Comparison of ENCODE assay signal across 8 mouse cellular contexts in the genomic region with DNA sequence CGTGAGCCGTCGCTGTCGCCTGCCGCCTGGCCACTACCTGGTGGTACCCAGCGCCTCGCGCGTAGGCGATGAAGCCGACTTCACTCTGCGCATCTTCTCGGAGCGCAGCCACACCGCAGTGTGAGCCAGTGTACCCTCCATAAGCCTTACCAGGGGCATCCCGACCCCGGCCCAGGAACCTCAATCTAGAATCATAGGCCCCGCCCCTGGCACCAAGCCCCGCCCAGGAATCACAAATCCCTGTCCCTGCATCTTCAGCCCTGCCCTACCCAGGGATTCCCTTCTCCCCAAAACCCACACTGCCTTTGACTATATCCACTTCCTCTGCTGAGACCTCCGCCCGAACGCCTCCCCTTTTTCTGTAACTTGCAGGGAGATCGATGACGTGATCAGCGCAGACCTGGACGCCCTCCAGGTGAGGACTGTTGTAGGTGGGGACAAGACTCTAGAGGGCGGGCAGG. TPM values are rescaled to one million over a fixed set of nuclear protein-coding genes. Genes with fewer than 3 reads are reported as not detected.
DNase-seq lines count a peak whose midpoint lies in the region; ATAC-seq and TF ChIP-seq lines count a peak whose summit lies in the region.

No protein-coding gene starts in this region.

- 4% methylated on average over 27 of the region's 27 CpGs for WGBS in heart, adult 2 months
- WGBS in forebrain, embryonic 15.5 days, result 2% methylated on average over 27 of the region's 27 CpGs
- 6% methylated on average over 27 of the region's 27 CpGs for WGBS in liver, embryonic 15.5 days (ENCODE audit: insufficient replicate concordance)

- DNase-seq in heart, adult 2 months, result no peak
- no peak for DNase-seq in heart, postnatal 4 days
- no peak for DNase-seq in ES-E14 (ENCODE audit: low read depth, low spot score)
- no peak for DNase-seq in adrenal gland, postnatal 36 days
- no peak for DNase-seq in layer of hippocampus, adult 9-11 months
- no peak for DNase-seq in urinary bladder, postnatal 36 days (ENCODE audit: low spot score in 2 of 2)

- peak; percentile 50 for ATAC-seq in forebrain, embryonic 15.5 days (replicated peaks)
- ATAC-seq in liver, embryonic 15.5 days (ENCODE audit: insufficient read depth), result no peak

- intact Hi-C loops in heart, adult 2 months (cut with DNase I), result no loop called here

- peak overlapping the region; percentile 55 for H3K4me2 ChIP-seq in forebrain, embryonic 15.5 days (replicated peaks)
- peak overlapping the region; percentile 37 for H3K4me2 ChIP-seq in liver, embryonic 15.5 days

- H3K9ac ChIP-seq in heart, adult 2 months (ENCODE audit: low read depth, low read length), result peak overlapping the region; percentile 7; the same call in 1 of the 2 replicates
- 0 out of 2 replicates have a peak overlapping the region, but pooled peaks have one; percentile 36 for H3K9ac ChIP-seq in ES-E14 (ENCODE audit: insufficient read depth, low read depth, low read length, poor library complexity, severe bottlenecking)
- peak overlapping the region; percentile 28; the same call in 1 of the 2 replicates for H3K9ac ChIP-seq in forebrain, embryonic 15.5 days (replicated peaks)
- H3K9ac ChIP-seq in liver, embryonic 15.5 days, result no peak overlapping the region

- TF ChIP-seq POLR2A in heart, adult 2 months (IDR thresholded peaks at IDR 0.05; ENCODE audit: insufficient read depth, low read depth, low read length), result no peak

- in situ Hi-C loops in ES-E14 (cut with MboI; ENCODE audit: low sequenced_read_pairs in 2 of 2, unreplicated experiment in 2 of 2), result no loop called here

- H3K4me3 ChIP-seq in heart, adult 2 months, result peak overlapping the region; percentile 39
- H3K4me3 ChIP-seq in ES-E14 (ENCODE audit: insufficient read depth in 1 of 2, low read depth in 1 of 2, low read length in 2 of 2, poor library complexity in 1 of 2, severe bottlenecking in 1 of 2), result peak overlapping the region; percentile 58 to 76
- peak overlapping the region; percentile 41 for H3K4me3 ChIP-seq in forebrain, embryonic 15.5 days
- no peak overlapping the region for H3K4me3 ChIP-seq in liver, embryonic 15.5 days (replicated peaks)

- H3K27ac ChIP-seq in heart, adult 2 months, result no peak overlapping the region
- no peak overlapping the region for H3K27ac ChIP-seq in ES-E14 (ENCODE audit: insufficient read depth, low read depth, low read length, poor library complexity, severe bottlenecking)
- H3K27ac ChIP-seq in forebrain, embryonic 15.5 days (replicated peaks), result no peak overlapping the region
- no peak overlapping the region for H3K27ac ChIP-seq in liver, embryonic 15.5 days (replicated peaks)

- no peaks in the 10 kb centered on the region for H3K36me3 ChIP-seq in heart, adult 2 months (ENCODE audit: control insufficient read depth, insufficient read depth, low read length)
- H3K36me3 ChIP-seq in ES-E14 (ENCODE audit: control insufficient read depth, insufficient read depth, low read length, poor library complexity, severe bottlenecking), result peaks cover 25% of the 10 kb centered on the region
- H3K36me3 ChIP-seq in forebrain, embryonic 15.5 days, result peaks cover 19% of the 10 kb centered on the region
- peaks cover 24% of the 10 kb centered on the region for H3K36me3 ChIP-seq in liver, embryonic 15.5 days (replicated peaks)

- TF ChIP-seq CTCF in heart, adult 2 months (IDR thresholded peaks at IDR 0.05), result no peak

- H3K79me2 ChIP-seq in heart, adult 2 months (replicated peaks; ENCODE audit: control insufficient read depth, insufficient read depth, low read length), result no peaks in the 10 kb centered on the region

- peaks cover 3% of the 10 kb centered on the region for H3K4me1 ChIP-seq in heart, adult 2 months (ENCODE audit: control insufficient read depth, insufficient read depth, low read length)
- peaks cover 0 to 5% of the 10 kb centered on the region in 2 experiments; a peak in 1 of 4 replicates for H3K4me1 ChIP-seq in ES-E14 (ENCODE audit: control insufficient read depth in 2 of 2, insufficient read depth in 2 of 2, low read length in 2 of 2, poor library complexity in 1 of 2)
- H3K4me1 ChIP-seq in forebrain, embryonic 15.5 days, result peaks cover 10% of the 10 kb centered on the region
- peaks cover 8% of the 10 kb centered on the region for H3K4me1 ChIP-seq in liver, embryonic 15.5 days (replicated peaks)

- TF ChIP-seq EP300 in heart, adult 2 months (IDR thresholded peaks at IDR 0.05; ENCODE audit: insufficient read depth, low read depth, low read length), result no peak

- H3K9me3 ChIP-seq in ES-E14 (ENCODE audit: control insufficient read depth, insufficient read depth, low read depth, low read length), result no peaks in the 10 kb centered on the region
- H3K9me3 ChIP-seq in forebrain, embryonic 15.5 days, result no peaks in the 10 kb centered on the region
- H3K9me3 ChIP-seq in liver, embryonic 15.5 days (replicated peaks), result no peaks in the 10 kb centered on the region

- H3K27me3 ChIP-seq in heart, adult 2 months (ENCODE audit: control insufficient read depth, insufficient read depth, low read length), result no peaks in the 10 kb centered on the region
- H3K27me3 ChIP-seq in forebrain, embryonic 15.5 days, result peaks cover 31% of the 10 kb centered on the region
- peaks cover 53% of the 10 kb centered on the region for H3K27me3 ChIP-seq in liver, embryonic 15.5 days

TF ChIP-seq in ES-E14, 5 proteins besides CTCF, POLR2A, EP300 and RAD21:
- TF ChIP-seq MAFK (IDR thresholded peaks at IDR 0.05; ENCODE audit: insufficient read depth, low read depth, low read length), result no peak
- no peak for TF ChIP-seq ZC3H11A (IDR thresholded peaks at IDR 0.05; ENCODE audit: borderline replicate concordance, low read depth, low read length)
- no peak for TF ChIP-seq ZNF384 (IDR thresholded peaks at IDR 0.05; ENCODE audit: low read depth, low read length)
- no peak for TF ChIP-seq HCFC1 (IDR thresholded peaks at IDR 0.05; ENCODE audit: borderline replicate concordance, insufficient read depth, low read length)

RNA-seq across cellular contexts. Expression of a gene that starts 7.5 kb away (rescaled TPM):
- total RNA-seq in heart, adult 2 months (2021), result under 1 TPM; 0.23 to 0.39 TPM
- polyA plus RNA-seq in heart, adult 2 months (2012; rRNA removed), result 0.49 and 0.61 TPM in 2 replicates
- total RNA-seq in heart, postnatal 4 days (2021), result under 1 TPM; 0.31 to 0.83 TPM
- total RNA-seq in ES-E14 (2012; rRNA removed), result 2.0 and 2.1 TPM in 2 replicates
- 0.57 and 0.80 TPM in 2 replicates for polyA plus RNA-seq in forebrain, embryonic 15.5 days (2015; fragmentation: Nextera tagmentation; extraction: Ambion mirVana)
- polyA plus RNA-seq in liver, embryonic 15.5 days (2015; fragmentation: Nextera tagmentation; extraction: Ambion mirVana), result 0.08 and 0.15 TPM in 2 replicates
- total RNA-seq in adrenal gland, postnatal 36 days (2021), result under 1 TPM; 0.30 to 0.33 TPM

RNA-seq across cellular contexts. Expression of a gene that starts 25.1 kb away (rescaled TPM):
- under 1 TPM in 1 of 2 experiments, not detected in 1; 0.61 TPM for total RNA-seq in heart, adult 2 months (2021)
- 1.6 and 4.0 TPM in 2 replicates for polyA plus RNA-seq in heart, adult 2 months (2012; rRNA removed)
- total RNA-seq in heart, postnatal 4 days (2021), result 1 to 10 TPM; 1.4 to 4.4 TPM
- 0.42 and 0.89 TPM in 2 replicates for total RNA-seq in ES-E14 (2012; rRNA removed)
- polyA plus RNA-seq in forebrain, embryonic 15.5 days (2015; fragmentation: Nextera tagmentation; extraction: Ambion mirVana), result 2.6 and 3.5 TPM in 2 replicates
- 0.24 TPM in 1 of 2 replicates, not detected in the other for polyA plus RNA-seq in liver, embryonic 15.5 days (2015; fragmentation: Nextera tagmentation; extraction: Ambion mirVana)
- under 1 TPM; 0.72 to 0.86 TPM for total RNA-seq in adrenal gland, postnatal 36 days (2021)

RNA-seq across cellular contexts. Expression of a gene that starts 55.1 kb away (rescaled TPM):
- 10 to 100 TPM; 18.5 to 27.6 TPM for total RNA-seq in heart, adult 2 months (2021)
- polyA plus RNA-seq in heart, adult 2 months (2012; rRNA removed), result 63.6 and 121 TPM in 2 replicates
- total RNA-seq in heart, postnatal 4 days (2021), result 10 to 100 TPM; 17.8 to 20.8 TPM
- 5.5 and 9.6 TPM in 2 replicates for total RNA-seq in ES-E14 (2012; rRNA removed)
- polyA plus RNA-seq in forebrain, embryonic 15.5 days (2015; fragmentation: Nextera tagmentation; extraction: Ambion mirVana), result 4.2 and 4.9 TPM in 2 replicates
- polyA plus RNA-seq in liver, embryonic 15.5 days (2015; fragmentation: Nextera tagmentation; extraction: Ambion mirVana), result 4.8 and 6.4 TPM in 2 replicates
- 10 to 100 TPM; 11.3 to 12.7 TPM for total RNA-seq in adrenal gland, postnatal 36 days (2021)
